8 mouse cellular contexts compared by ENCODE assay signal in the genomic region with DNA sequence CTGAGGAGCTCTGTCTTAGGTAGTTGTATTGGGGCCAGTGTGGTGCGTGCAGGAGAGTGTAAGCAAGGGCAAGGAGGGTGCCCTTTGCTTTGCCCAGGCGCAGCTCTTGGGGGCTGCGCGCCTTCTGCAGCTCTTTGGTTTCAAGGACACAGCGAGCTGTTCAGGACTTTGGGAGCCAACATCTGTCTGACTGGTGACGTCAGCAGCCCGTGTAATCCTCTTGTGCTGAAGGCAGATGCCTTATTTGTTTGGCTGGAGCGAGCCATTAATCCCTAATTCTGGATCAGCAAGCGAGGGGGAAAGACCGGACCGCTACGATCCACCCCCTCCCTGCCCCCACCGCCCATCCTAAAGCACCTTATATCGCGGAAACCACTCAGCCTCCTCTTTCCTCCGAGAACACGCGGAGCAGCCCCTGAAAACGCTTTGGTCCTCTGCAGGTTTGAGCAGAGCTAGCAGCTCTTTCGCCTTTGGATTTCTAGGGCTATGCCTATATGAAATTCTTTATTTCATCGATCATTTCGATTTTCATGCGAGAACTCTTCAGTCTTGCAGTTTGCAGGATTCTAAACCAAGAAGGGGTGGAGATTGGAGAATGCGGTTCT.
DNase-seq lines count a peak whose midpoint lies in the region; ATAC-seq and TF ChIP-seq lines count a peak whose summit lies in the region.

No protein-coding gene starts in this region.

- no peak overlapping the region for H3K27ac ChIP-seq in heart, embryonic 11.5 days (ENCODE audit: low read depth, low read length)
- H3K27ac ChIP-seq in hindbrain, embryonic 15.5 days (replicated peaks): peak overlapping the region; percentile 99
- peak overlapping the region; percentile 100 for H3K27ac ChIP-seq in midbrain, embryonic 13.5 days
- H3K27ac ChIP-seq in gastrocnemius, adult 2 months: no peak overlapping the region

- H3K4me3 ChIP-seq in heart, embryonic 11.5 days (ENCODE audit: low read depth, low read length): peak overlapping the region; percentile 37
- peak overlapping the region; percentile 58 for H3K4me3 ChIP-seq in hindbrain, embryonic 15.5 days
- H3K4me3 ChIP-seq in midbrain, embryonic 13.5 days (replicated peaks): peak overlapping the region; percentile 79
- no peak overlapping the region for H3K4me3 ChIP-seq in gastrocnemius, adult 2 months

- TF ChIP-seq CTCF in gastrocnemius, adult 2 months (IDR thresholded peaks at IDR 0.05): no peak

- under 1% methylated on average over 24 of the region's 24 CpGs for WGBS in heart, embryonic 11.5 days (ENCODE audit: insufficient replicate concordance)
- WGBS in hindbrain, embryonic 15.5 days: under 1% methylated on average over 24 of the region's 24 CpGs
- WGBS in midbrain, embryonic 13.5 days: under 1% methylated on average over 24 of the region's 24 CpGs

- no peak for DNase-seq in heart, postnatal 10 days
- DNase-seq in embryo, embryonic 11 days: peak; percentile 85
- DNase-seq in urinary bladder, postnatal 36 days (ENCODE audit: low spot score in 2 of 2): no peak
- DNase-seq in ovary, postnatal 36 days (ENCODE audit: low spot score): no peak
- DNase-seq in gastrocnemius, adult 2 months: no peak

- peaks cover 8% of the 10 kb centered on the region; the same call in 1 of the 2 replicates for H3K4me1 ChIP-seq in heart, embryonic 11.5 days (ENCODE audit: control insufficient read depth, insufficient read depth, low read length)
- H3K4me1 ChIP-seq in hindbrain, embryonic 15.5 days (replicated peaks): peaks cover 5% of the 10 kb centered on the region; the same call in 1 of the 2 replicates
- peaks cover 11% of the 10 kb centered on the region for H3K4me1 ChIP-seq in midbrain, embryonic 13.5 days (replicated peaks)

- no peak for ATAC-seq in heart, embryonic 11.5 days (replicated peaks; ENCODE audit: insufficient number of reproducible peaks, low FRiP score, low TSS enrichment)
- ATAC-seq in hindbrain, embryonic 15.5 days (ENCODE audit: low FRiP score, low read depth): peak; percentile 79
- peak; percentile 78 for ATAC-seq in midbrain, embryonic 13.5 days

- H3K9me3 ChIP-seq in heart, embryonic 11.5 days (replicated peaks; ENCODE audit: control insufficient read depth, low read length): no peaks in the 10 kb centered on the region
- H3K9me3 ChIP-seq in hindbrain, embryonic 15.5 days: no peaks in the 10 kb centered on the region
- no peaks in the 10 kb centered on the region for H3K9me3 ChIP-seq in midbrain, embryonic 13.5 days

- peak overlapping the region; percentile 67 for H3K4me2 ChIP-seq in heart, embryonic 11.5 days
- H3K4me2 ChIP-seq in hindbrain, embryonic 15.5 days: peak overlapping the region; percentile 90
- peak overlapping the region; percentile 86 for H3K4me2 ChIP-seq in midbrain, embryonic 13.5 days (replicated peaks)

- intact Hi-C loops in heart, postnatal 10 days (cut with DNase I): loop anchor here (10.0 kb wide), 1 partner anchor 179 kb away; no protein-coding TSS in a partner anchor
- intact Hi-C loops in gastrocnemius, adult 2 months (cut with DNase I): no loop called here

- H3K27me3 ChIP-seq in heart, embryonic 11.5 days (ENCODE audit: control insufficient read depth, insufficient read depth, low read length): peaks cover 61% of the 10 kb centered on the region
- no peaks in the 10 kb centered on the region for H3K27me3 ChIP-seq in hindbrain, embryonic 15.5 days
- no peaks in the 10 kb centered on the region for H3K27me3 ChIP-seq in midbrain, embryonic 13.5 days

- no peaks in the 10 kb centered on the region for H3K36me3 ChIP-seq in heart, embryonic 11.5 days (ENCODE audit: control insufficient read depth, insufficient read depth, low read length)
- peaks cover 4% of the 10 kb centered on the region; the same call in 1 of the 2 replicates for H3K36me3 ChIP-seq in hindbrain, embryonic 15.5 days
- H3K36me3 ChIP-seq in midbrain, embryonic 13.5 days: peaks cover 23% of the 10 kb centered on the region

- no peak overlapping the region for H3K9ac ChIP-seq in heart, embryonic 11.5 days (ENCODE audit: low read depth, low read length)
- peak overlapping the region; percentile 99 for H3K9ac ChIP-seq in hindbrain, embryonic 15.5 days
- peak overlapping the region; percentile 99 for H3K9ac ChIP-seq in midbrain, embryonic 13.5 days (replicated peaks)

Comparison
In these comparisons a context has a peak if more than half of its experiments do, and no peak if none do; other contexts are left out.
1. H3K27ac ChIP-seq: peak in hindbrain, embryonic 15.5 days (single experiment) and midbrain, embryonic 13.5 days (single experiment); none in heart, embryonic 11.5 days (single experiment) and gastrocnemius, adult 2 months (single experiment).
2. Peak in every context shown above with its lines, with median percentiles within 50 percentile points of each other: H3K4me2 ChIP-seq.